Mouse (Mus musculus) hindbrain, embryonic 15.5 days (tissue): ENCODE results near the gene Grm8. TPM values are rescaled to one million over a fixed set of nuclear protein-coding genes. Genes with fewer than 3 reads are reported as not detected.
A peak's percentile ranks its signal among the peaks of the same experiment; 100 is the strongest.

ENCODE experiments used
- ATAC-seq: fragments of 200-750 bp; cut with Nextera tagmentation; 2 replicates; pipeline ENCODE4 v1.8.0; 2017; ENCODE audit warnings: low read depth, moderate number of reproducible peaks, moderate TSS enrichment; ENCODE audit not compliant: low FRiP score
- H3K27ac ChIP-seq: fragments of 300-500 bp; sonication (generic); replicated peaks from 2 replicates; pipeline ENCODE4 v1.5.1; 2015; ENCODE audit warnings: mild to moderate bottlenecking, inconsistent platforms
- H3K27me3 ChIP-seq: fragments of 300-500 bp; sonication (generic); 2 replicates; pipeline ENCODE4 v1.6.1; 2015; ENCODE audit warnings: control low read depth, inconsistent platforms
- H3K36me3 ChIP-seq: fragments of 300-500 bp; sonication (generic); 2 replicates; pipeline ENCODE4 v1.6.1; 2015; ENCODE audit warnings: control low read depth, inconsistent platforms
- H3K4me1 ChIP-seq: fragments of 300-500 bp; sonication (generic); replicated peaks from 2 replicates; pipeline ENCODE4 v1.6.1; 2015; ENCODE audit warnings: control low read depth, inconsistent platforms
- H3K4me2 ChIP-seq: fragments of 300-500 bp; sonication (generic); 2 replicates; pipeline ENCODE4 v1.6.1; 2015; ENCODE audit warnings: moderate library complexity, mild to moderate bottlenecking, inconsistent platforms
- H3K4me3 ChIP-seq: fragments of 300-500 bp; sonication (generic); 2 replicates; pipeline ENCODE4 v1.5.1; 2015; ENCODE audit warnings: mild to moderate bottlenecking, inconsistent platforms
- H3K9ac ChIP-seq: fragments of 300-500 bp; sonication (generic); 2 replicates; pipeline ENCODE4 v1.6.1; 2015; ENCODE audit warnings: inconsistent platforms
- H3K9me3 ChIP-seq: fragments of 300-500 bp; sonication (generic); 2 replicates; pipeline ENCODE4 v1.6.1; 2016; ENCODE audit warnings: control low read depth, inconsistent platforms
- WGBS: fragments of 180-500 bp; shearing (Covaris S2); methylation state at CpG from one replicate; pipeline ENCODE4 v1.1.7; 2015; 5-methylcytosine and 5-hydroxymethylcytosine counted together
- polyA plus RNA-seq: library from polyadenylated mRNA; unstranded; fragments of >200 nt; fragmentation: Nextera tagmentation; extraction: Ambion mirVana; gene quantifications from 2 replicates; pipeline ENCODE4 v1.2.1, GENCODE M21; 2015

Grm8 gene
- polyA plus RNA-seq, 1 experiment from 2014 or later: 11.3 TPM

- Histone ChIP-seq H3K9ac (no peak overlapping the region), H3K9me3 (no peaks in the 10 kb centered on the region), H3K36me3 (no peaks in the 10 kb centered on the region), H3K4me3 (no peak overlapping the region), H3K27me3 (no peaks in the 10 kb centered on the region), H3K27ac (no peak overlapping the region), H3K4me2 (no peak overlapping the region), H3K4me1 (no peaks in the 10 kb centered on the region)
- WGBS: 68% methylated on average over 4 of the region's 4 CpGs
- ATAC-seq: peak; percentile 76
Measured at GRCm38 (mm10) chr6:27408473-27408872, 726.5 kb downstream of the Grm8 start.

- H3K27ac ChIP-seq: no peak overlapping the region
- no peaks in the 10 kb centered on the region for H3K9me3 ChIP-seq
- no peaks in the 10 kb centered on the region for H3K4me1 ChIP-seq
- no peak overlapping the region for H3K4me3 ChIP-seq
- H3K9ac ChIP-seq: no peak overlapping the region
- H3K27me3 ChIP-seq: no peaks in the 10 kb centered on the region
- no peak for ATAC-seq
- H3K4me2 ChIP-seq: no peak overlapping the region
- no peaks in the 10 kb centered on the region for H3K36me3 ChIP-seq
Measured at GRCm38 (mm10) chr6:27372416-27372815, 762.6 kb downstream of the Grm8 start.

GRCm38 (mm10) chr6:27371095-27371494 is 763.9 kb downstream of the Grm8 start:
- Histone ChIP-seq H3K27me3 (no peaks in the 10 kb centered on the region), H3K4me1 (no peaks in the 10 kb centered on the region), H3K27ac (no peak overlapping the region), H3K9me3 (no peaks in the 10 kb centered on the region), H3K4me2 (no peak overlapping the region), H3K9ac (no peak overlapping the region), H3K36me3 (no peaks in the 10 kb centered on the region), H3K4me3 (no peak overlapping the region)
- ATAC-seq: no peak
- 72% methylated on average over 2 of the region's 2 CpGs for WGBS

- WGBS: 74% methylated on average over 8 of the region's 8 CpGs
- H3K27ac ChIP-seq: no peak overlapping the region
- no peaks in the 10 kb centered on the region for H3K27me3 ChIP-seq
- ATAC-seq: no peak
- H3K4me3 ChIP-seq: no peak overlapping the region
- no peaks in the 10 kb centered on the region for H3K9me3 ChIP-seq
- H3K9ac ChIP-seq: no peak overlapping the region
- no peaks in the 10 kb centered on the region for H3K36me3 ChIP-seq
- no peaks in the 10 kb centered on the region for H3K4me1 ChIP-seq
- H3K4me2 ChIP-seq: no peak overlapping the region
Measured at GRCm38 (mm10) chr6:27363775-27364174, 771.2 kb downstream of the Grm8 start.

- Histone ChIP-seq H3K27ac (no peak overlapping the region), H3K4me3 (no peak overlapping the region), H3K4me2 (no peak overlapping the region), H3K27me3 (no peaks in the 10 kb centered on the region), H3K4me1 (no peaks in the 10 kb centered on the region), H3K9ac (no peak overlapping the region), H3K9me3 (no peaks in the 10 kb centered on the region), H3K36me3 (no peaks in the 10 kb centered on the region)
- no peak for ATAC-seq
Measured at GRCm38 (mm10) chr6:27360440-27360839, 774.5 kb downstream of the Grm8 start.

GRCm38 (mm10) chr6:27351147-27351546 is 783.8 kb downstream of the Grm8 start:
- no peak overlapping the region for H3K9ac ChIP-seq
- H3K4me2 ChIP-seq: no peak overlapping the region
- no peak for ATAC-seq
- no peaks in the 10 kb centered on the region for H3K36me3 ChIP-seq
- H3K9me3 ChIP-seq: no peaks in the 10 kb centered on the region
- H3K4me3 ChIP-seq: no peak overlapping the region
- WGBS: 92% methylated on average over 4 of the region's 4 CpGs
- H3K27me3 ChIP-seq: no peaks in the 10 kb centered on the region
- no peaks in the 10 kb centered on the region for H3K4me1 ChIP-seq
- no peak overlapping the region for H3K27ac ChIP-seq

- Histone ChIP-seq H3K4me1 (no peaks in the 10 kb centered on the region), H3K27ac (no peak overlapping the region), H3K9ac (no peak overlapping the region), H3K27me3 (no peaks in the 10 kb centered on the region), H3K9me3 (no peaks in the 10 kb centered on the region), H3K4me2 (no peak overlapping the region), H3K4me3 (no peak overlapping the region), H3K36me3 (no peaks in the 10 kb centered on the region)
- WGBS: 72% methylated on average over 2 of the region's 2 CpGs
- ATAC-seq: no peak
Measured at GRCm38 (mm10) chr6:27348272-27348671, 786.7 kb downstream of the Grm8 start.

GRCm38 (mm10) chr6:27346311-27346710 is 788.7 kb downstream of the Grm8 start:
- Histone ChIP-seq H3K27ac (no peak overlapping the region), H3K36me3 (no peaks in the 10 kb centered on the region), H3K4me2 (no peak overlapping the region), H3K9me3 (no peaks in the 10 kb centered on the region), H3K4me1 (no peaks in the 10 kb centered on the region), H3K4me3 (no peak overlapping the region), H3K27me3 (no peaks in the 10 kb centered on the region), H3K9ac (no peak overlapping the region)
- 71% methylated on average over 1 of the region's 1 CpGs for WGBS
- ATAC-seq: no peak

GRCm38 (mm10) chr6:27340131-27340530 is 794.8 kb downstream of the Grm8 start:
- Histone ChIP-seq H3K27ac (no peak overlapping the region), H3K4me3 (no peak overlapping the region), H3K4me1 (no peaks in the 10 kb centered on the region), H3K9me3 (no peaks in the 10 kb centered on the region), H3K27me3 (no peaks in the 10 kb centered on the region), H3K9ac (no peak overlapping the region), H3K4me2 (no peak overlapping the region), H3K36me3 (no peaks in the 10 kb centered on the region)
- ATAC-seq: no peak
- WGBS: 87% methylated on average over 4 of the region's 4 CpGs

GRCm38 (mm10) chr6:27318575-27318974 is 816.4 kb downstream of the Grm8 start:
- WGBS: 85% methylated on average over 1 of the region's 1 CpGs
- no peak for ATAC-seq

GRCm38 (mm10) chr6:27317422-27317821 is 817.6 kb downstream of the Grm8 start:
- Histone ChIP-seq H3K9me3 (no peaks in the 10 kb centered on the region), H3K27me3 (no peaks in the 10 kb centered on the region), H3K4me2 (no peak overlapping the region), H3K4me1 (no peaks in the 10 kb centered on the region), H3K4me3 (no peak overlapping the region), H3K36me3 (no peaks in the 10 kb centered on the region), H3K9ac (no peak overlapping the region), H3K27ac (no peak overlapping the region)
- ATAC-seq: peak; percentile 74; the same call in 1 of the 2 replicates
- whole genome bisulfite sequencing: 44% methylated on average over 3 of the region's 3 CpGs

More at GRCm38 (mm10) chr6:27318575-27318974, 816.4 kb downstream of the Grm8 start:
- Histone ChIP-seq H3K27me3 (no peaks in the 10 kb centered on the region), H3K4me1 (no peaks in the 10 kb centered on the region), H3K27ac (no peak overlapping the region), H3K4me2 (no peak overlapping the region), H3K9ac (no peak overlapping the region), H3K9me3 (no peaks in the 10 kb centered on the region), H3K36me3 (no peaks in the 10 kb centered on the region), H3K4me3 (no peak overlapping the region)

GRCm38 (mm10) chr6:27316018-27316417 is 819.0 kb downstream of the Grm8 start:
- H3K4me3 ChIP-seq: no peak overlapping the region
- no peaks in the 10 kb centered on the region for H3K4me1 ChIP-seq
- H3K9ac ChIP-seq: no peak overlapping the region
- ATAC-seq: no peak
- WGBS: 91% methylated on average over 1 of the region's 1 CpGs
- no peaks in the 10 kb centered on the region for H3K27me3 ChIP-seq
- H3K27ac ChIP-seq: no peak overlapping the region
- no peaks in the 10 kb centered on the region for H3K9me3 ChIP-seq
- H3K36me3 ChIP-seq: no peaks in the 10 kb centered on the region
- no peak overlapping the region for H3K4me2 ChIP-seq

GRCm38 (mm10) chr6:27314273-27315009 is 820.5 kb downstream of the Grm8 start:
- H3K4me1 ChIP-seq: no peaks in the 10 kb centered on the region
- H3K36me3 ChIP-seq: no peaks in the 10 kb centered on the region
- no peaks in the 10 kb centered on the region for H3K27me3 ChIP-seq
- H3K27ac ChIP-seq: no peak overlapping the region
- 84% methylated on average over 5 of the region's 5 CpGs for WGBS
- no peak overlapping the region for H3K4me2 ChIP-seq
- H3K9me3 ChIP-seq: no peaks in the 10 kb centered on the region
- H3K9ac ChIP-seq: no peak overlapping the region
- no peak for ATAC-seq
- no peak overlapping the region for H3K4me3 ChIP-seq
